In genomic region chr4:155894311-155894881, GRCm38 (mm10) we compare ENCODE assay signal across 8 mouse cellular contexts. TPM values are rescaled to one million over a fixed set of nuclear protein-coding genes. Genes with fewer than 3 reads are reported as not detected.
DNase-seq lines count a peak whose midpoint lies in the region; ATAC-seq and TF ChIP-seq lines count a peak whose summit lies in the region.

No protein-coding gene starts in this region.

- H3K9ac ChIP-seq in hindbrain, embryonic 14.5 days = peak overlapping the region; percentile 92

- H3K4me1 ChIP-seq in cerebellum, adult 2 months (ENCODE audit: control insufficient read depth, insufficient read depth, low read length) = peaks cover 33% of the 10 kb centered on the region
- peaks cover 41% of the 10 kb centered on the region for H3K4me1 ChIP-seq in hindbrain, embryonic 14.5 days (replicated peaks; ENCODE audit: control insufficient read depth, insufficient read depth, low read length)
- peaks cover 64% of the 10 kb centered on the region for H3K4me1 ChIP-seq in megakaryocyte, embryonic 14.5 days

- 2% methylated on average over 8 of the region's 8 CpGs for WGBS in cerebellum, adult 2 months
- 30% methylated on average over 8 of the region's 8 CpGs for WGBS in hindbrain, embryonic 14.5 days

- peak overlapping the region; percentile 94 for H3K27ac ChIP-seq in cerebellum, adult 2 months (ENCODE audit: insufficient read depth, low read length)
- H3K27ac ChIP-seq in hindbrain, embryonic 14.5 days = no peak overlapping the region; the same call in 1 of the 2 replicates

- no peak for TF ChIP-seq CTCF in cerebellum, adult 2 months (IDR thresholded peaks at IDR 0.05; ENCODE audit: borderline replicate concordance, insufficient read depth, low read depth, low read length)

- H3K4me3 ChIP-seq in cerebellum, adult 2 months (replicated peaks; ENCODE audit: insufficient read depth, low read depth, low read length) = peak overlapping the region; percentile 83
- H3K4me3 ChIP-seq in hindbrain, embryonic 14.5 days (replicated peaks; ENCODE audit: low read length) = peak overlapping the region; percentile 97
- peak overlapping the region; percentile 100 for H3K4me3 ChIP-seq in megakaryocyte, embryonic 14.5 days (replicated peaks)

- ATAC-seq in hindbrain, embryonic 14.5 days (ENCODE audit: low FRiP score) = no peak

- DNase-seq in cerebellum, adult 11 months = peak; percentile 47
- no peak for DNase-seq in cerebellum, postnatal 4 days (ENCODE audit: low spot score in 2 of 2)
- peak; percentile 43 to 60 for DNase-seq in cerebellum, adult 2 months
- DNase-seq in gastrocnemius, adult 18-20 months (ENCODE audit: low spot score) = peak; percentile 88
- DNase-seq in hindbrain, embryonic 14.5 days (ENCODE audit: low spot score) = no peak
- DNase-seq in left cerebral cortex, postnatal 14 days (ENCODE audit: low spot score in 2 of 2) = peak; percentile 77 to 83
- DNase-seq in spleen, postnatal 10 days (ENCODE audit: low spot score in 2 of 2) = peak; percentile 72 to 81

- H3K36me3 ChIP-seq in hindbrain, embryonic 14.5 days (replicated peaks; ENCODE audit: control insufficient read depth, insufficient read depth) = peaks cover 40% of the 10 kb centered on the region
- H3K36me3 ChIP-seq in megakaryocyte, embryonic 14.5 days (replicated peaks; ENCODE audit: low read length) = peaks cover 47% of the 10 kb centered on the region

- H3K4me2 ChIP-seq in hindbrain, embryonic 14.5 days (replicated peaks) = peak overlapping the region; percentile 75

- intact Hi-C loops in left cerebral cortex, postnatal 14 days (cut with DNase I) = no loop called here

- no peak for TF ChIP-seq POLR2A in cerebellum, adult 2 months (IDR thresholded peaks at IDR 0.05; ENCODE audit: borderline replicate concordance, insufficient read depth, low read length)

- no peaks in the 10 kb centered on the region for H3K9me3 ChIP-seq in hindbrain, embryonic 14.5 days (ENCODE audit: control insufficient read depth, low read length)
- H3K9me3 ChIP-seq in megakaryocyte, embryonic 14.5 days = no peaks in the 10 kb centered on the region

- no peaks in the 10 kb centered on the region for H3K27me3 ChIP-seq in cerebellum, adult 2 months (ENCODE audit: control insufficient read depth, insufficient read depth, low read length)
- H3K27me3 ChIP-seq in hindbrain, embryonic 14.5 days (ENCODE audit: control insufficient read depth, insufficient read depth, low read length) = no peaks in the 10 kb centered on the region
- H3K27me3 ChIP-seq in megakaryocyte, embryonic 14.5 days (replicated peaks) = no peaks in the 10 kb centered on the region

RNA-seq across cellular contexts. Expression of gene Acap3, which starts 2.8 kb away (rescaled TPM):
- polyA plus RNA-seq in cerebellum, adult 2 months (2012; rRNA removed) = 98.5 and 99.2 TPM in 2 replicates
- 1 to 10 TPM; 6.6 to 7.3 TPM for total RNA-seq in gastrocnemius, adult 18-20 months (2021)
- polyA plus RNA-seq in hindbrain, embryonic 14.5 days (2014; fragmentation: Nextera tagmentation; extraction: Ambion mirVana) = 71.8 and 73.5 TPM in 2 replicates
- total RNA-seq in left cerebral cortex, postnatal 14 days (2021) = 100 to 1,000 TPM; 139 TPM
- polyA plus RNA-seq in megakaryocyte, embryonic 14.5 days (2012; ENCODE audit: insufficient read depth, low replicate concordance) = 33.2 and 58.6 TPM in 2 replicates

RNA-seq across cellular contexts. Expression of gene Pusl1, which starts 2.8 kb away (rescaled TPM):
- polyA plus RNA-seq in cerebellum, adult 2 months (2012; rRNA removed) = 69.9 and 70.1 TPM in 2 replicates
- 10 to 100 TPM; 11.2 to 13.2 TPM for total RNA-seq in gastrocnemius, adult 18-20 months (2021)
- 51.8 and 53.8 TPM in 2 replicates for polyA plus RNA-seq in hindbrain, embryonic 14.5 days (2014; fragmentation: Nextera tagmentation; extraction: Ambion mirVana)
- total RNA-seq in left cerebral cortex, postnatal 14 days (2021) = 10 to 100 TPM; 65.3 to 66.9 TPM
- 99.4 and 450 TPM in 2 replicates for polyA plus RNA-seq in megakaryocyte, embryonic 14.5 days (2012; ENCODE audit: insufficient read depth, low replicate concordance)

RNA-seq across cellular contexts. Expression of gene Ints11, which starts 25.1 kb away (rescaled TPM):
- 50.1 and 52.2 TPM in 2 replicates for polyA plus RNA-seq in cerebellum, adult 2 months (2012; rRNA removed)
- total RNA-seq in gastrocnemius, adult 18-20 months (2021) = 10 to 100 TPM; 13.9 to 14.0 TPM
- polyA plus RNA-seq in hindbrain, embryonic 14.5 days (2014; fragmentation: Nextera tagmentation; extraction: Ambion mirVana) = 69.6 and 71.4 TPM in 2 replicates
- 10 to 100 TPM; 34.4 to 38.4 TPM for total RNA-seq in left cerebral cortex, postnatal 14 days (2021)
- polyA plus RNA-seq in megakaryocyte, embryonic 14.5 days (2012; ENCODE audit: insufficient read depth, low replicate concordance) = 12.5 and 14.1 TPM in 2 replicates

RNA-seq across cellular contexts. Expression of gene Cptp, which starts 25.2 kb away (rescaled TPM):
- 40.5 and 45.1 TPM in 2 replicates for polyA plus RNA-seq in cerebellum, adult 2 months (2012; rRNA removed)
- 10 to 100 TPM; 13.0 to 16.2 TPM for total RNA-seq in gastrocnemius, adult 18-20 months (2021)
- polyA plus RNA-seq in hindbrain, embryonic 14.5 days (2014; fragmentation: Nextera tagmentation; extraction: Ambion mirVana) = 33.5 TPM in 2 replicates
- 10 to 100 TPM; 28.8 to 29.7 TPM for total RNA-seq in left cerebral cortex, postnatal 14 days (2021)
- polyA plus RNA-seq in megakaryocyte, embryonic 14.5 days (2012; ENCODE audit: insufficient read depth, low replicate concordance) = 1.5 and 3.5 TPM in 2 replicates

RNA-seq across cellular contexts. Expression of gene Tas1r3, which starts 31.2 kb away (rescaled TPM):
- polyA plus RNA-seq in cerebellum, adult 2 months (2012; rRNA removed) = 0.87 and 1.0 TPM in 2 replicates
- total RNA-seq in gastrocnemius, adult 18-20 months (2021) = under 1 TPM; 0.09 to 0.12 TPM
- polyA plus RNA-seq in hindbrain, embryonic 14.5 days (2014; fragmentation: Nextera tagmentation; extraction: Ambion mirVana) = 0.40 and 0.41 TPM in 2 replicates
- under 1 TPM; 0.20 to 0.27 TPM for total RNA-seq in left cerebral cortex, postnatal 14 days (2021)
- 0.22 and 1.7 TPM in 2 replicates for polyA plus RNA-seq in megakaryocyte, embryonic 14.5 days (2012; ENCODE audit: insufficient read depth, low replicate concordance)

Comparison
In these comparisons a context has a peak if more than half of its experiments do, and no peak if none do; other contexts are left out.
1. DNase-seq: peak in cerebellum, adult 11 months (single experiment), cerebellum, adult 2 months (2 of 2), gastrocnemius, adult 18-20 months (single experiment), left cerebral cortex, postnatal 14 days (2 of 2) and spleen, postnatal 10 days (2 of 2); none in cerebellum, postnatal 4 days (0 of 2) and hindbrain, embryonic 14.5 days (single experiment).
2. Peak in every context shown above with its lines, with median percentiles within 50 percentile points of each other: H3K4me3 ChIP-seq.